Mouse (Mus musculus): Measurements from ENCODE around the gene AA986860. TPM values are rescaled to one million over a fixed set of nuclear protein-coding genes. Genes with fewer than 3 reads are reported as not detected.

The AA986860 gene
- polyA plus RNA-seq, 1 experiment: 0.54 TPM

GRCm38 (mm10) chr1:130710283-130711080 is 21.3 kb upstream of the AA986860 start:
- no peak for TF ChIP-seq POLR2A (IDR thresholded peaks at IDR 0.05; ENCODE audit: control insufficient read depth, extremely low read depth, insufficient read depth, low read length, poor library complexity)
- TF ChIP-seq CTCF (IDR thresholded peaks at IDR 0.05; ENCODE audit: borderline replicate concordance, control insufficient read depth, extremely low read depth, insufficient read depth, low read length, poor library complexity): no peak
- H3K36me3 ChIP-seq (ENCODE audit: control insufficient read depth, insufficient read depth, low read length): no peaks in the 10 kb centered on the region
- no peak for DNase-seq
- no peak overlapping the region for H3K4me3 ChIP-seq (ENCODE audit: control insufficient read depth, insufficient read depth, low read length)
- no peak overlapping the region for H3K27ac ChIP-seq (ENCODE audit: control insufficient read depth, insufficient read depth, low read length)
- no peaks in the 10 kb centered on the region for H3K27me3 ChIP-seq (ENCODE audit: control insufficient read depth, insufficient read depth, low read length)
- WGBS: 97% methylated on average over 22 of the region's 22 CpGs
- 0 out of 2 replicates have a peak, but pooled peaks cover 3% of the 10 kb centered on the region for H3K4me1 ChIP-seq (replicated peaks; ENCODE audit: control insufficient read depth, insufficient read depth, low read length)

- WGBS: 96% methylated on average over 4 of the region's 4 CpGs
These were observed 17.7 kb upstream of the AA986860 start for GRCm38 (mm10) chr1:130714046-130714445.

GRCm38 (mm10) chr1:130715561-130716217 is 16.1 kb upstream of the AA986860 start, which contains the start of gene Gm29427:
Gene Gm29427, minus strand, starts transcription at chr1:130715799.
- Histone ChIP-seq H3K27me3 (ENCODE audit: control insufficient read depth, insufficient read depth, low read length) (no peaks in the 10 kb centered on the region), H3K4me3 (ENCODE audit: control insufficient read depth, insufficient read depth, low read length) (peak within 1 kb of the TSS; percentile 93), H3K4me1 (replicated peaks; ENCODE audit: control insufficient read depth, insufficient read depth, low read length) (peaks cover 14% of the 10 kb centered on the region), H3K36me3 (ENCODE audit: control insufficient read depth, insufficient read depth, low read length) (no peaks in the 10 kb centered on the region), H3K27ac (ENCODE audit: control insufficient read depth, insufficient read depth, low read length) (peak within 1 kb of the TSS; percentile 66)
- peak; percentile 98 for DNase-seq
- TF ChIP-seq POLR2A (IDR thresholded peaks at IDR 0.05; ENCODE audit: control insufficient read depth, extremely low read depth, insufficient read depth, low read length, poor library complexity) (peak; percentile 46; the same call in 1 of the 2 replicates), CTCF (IDR thresholded peaks at IDR 0.05; ENCODE audit: borderline replicate concordance, control insufficient read depth, extremely low read depth, insufficient read depth, low read length, poor library complexity) (0 out of 2 replicates have a peak, but pooled peaks have one; percentile 61)
- 1% methylated on average over 38 of the region's 38 CpGs for WGBS

More at GRCm38 (mm10) chr1:130714046-130714445, 17.7 kb upstream of the AA986860 start:
- H3K27me3 ChIP-seq (ENCODE audit: control insufficient read depth, insufficient read depth, low read length): no peaks in the 10 kb centered on the region
- no peak overlapping the region for H3K4me3 ChIP-seq (ENCODE audit: control insufficient read depth, insufficient read depth, low read length)
- H3K27ac ChIP-seq (ENCODE audit: control insufficient read depth, insufficient read depth, low read length): no peak overlapping the region
- TF ChIP-seq CTCF (IDR thresholded peaks at IDR 0.05; ENCODE audit: borderline replicate concordance, control insufficient read depth, extremely low read depth, insufficient read depth, low read length, poor library complexity) (no peak), POLR2A (IDR thresholded peaks at IDR 0.05; ENCODE audit: control insufficient read depth, extremely low read depth, insufficient read depth, low read length, poor library complexity) (no peak)
- no peaks in the 10 kb centered on the region for H3K36me3 ChIP-seq (ENCODE audit: control insufficient read depth, insufficient read depth, low read length)
- no peak for DNase-seq
- H3K4me1 ChIP-seq (replicated peaks; ENCODE audit: control insufficient read depth, insufficient read depth, low read length): peaks cover 14% of the 10 kb centered on the region

- no peaks in the 10 kb centered on the region for H3K27me3 ChIP-seq (ENCODE audit: control insufficient read depth, insufficient read depth, low read length)
- WGBS: 0% methylated on average over 3 of the region's 3 CpGs
- H3K27ac ChIP-seq (ENCODE audit: control insufficient read depth, insufficient read depth, low read length): peak overlapping the region; percentile 66
- H3K4me1 ChIP-seq (replicated peaks; ENCODE audit: control insufficient read depth, insufficient read depth, low read length): peaks cover 14% of the 10 kb centered on the region
- no peaks in the 10 kb centered on the region for H3K36me3 ChIP-seq (ENCODE audit: control insufficient read depth, insufficient read depth, low read length)
- TF ChIP-seq CTCF (IDR thresholded peaks at IDR 0.05; ENCODE audit: borderline replicate concordance, control insufficient read depth, extremely low read depth, insufficient read depth, low read length, poor library complexity): no peak
- no peak for TF ChIP-seq POLR2A (IDR thresholded peaks at IDR 0.05; ENCODE audit: control insufficient read depth, extremely low read depth, insufficient read depth, low read length, poor library complexity)
- DNase-seq: no peak
- H3K4me3 ChIP-seq (ENCODE audit: control insufficient read depth, insufficient read depth, low read length): peak overlapping the region; percentile 93
These were observed 15.6 kb upstream of the AA986860 start for GRCm38 (mm10) chr1:130716218-130716512.

- Histone ChIP-seq H3K4me3 (ENCODE audit: control insufficient read depth, insufficient read depth, low read length) (peak overlapping the region; percentile 93), H3K4me1 (replicated peaks; ENCODE audit: control insufficient read depth, insufficient read depth, low read length) (peaks cover 14% of the 10 kb centered on the region), H3K27me3 (ENCODE audit: control insufficient read depth, insufficient read depth, low read length) (no peaks in the 10 kb centered on the region), H3K27ac (ENCODE audit: control insufficient read depth, insufficient read depth, low read length) (peak overlapping the region; percentile 66), H3K36me3 (ENCODE audit: control insufficient read depth, insufficient read depth, low read length) (no peaks in the 10 kb centered on the region)
- DNase-seq: peak; percentile 32
- under 1% methylated on average over 42 of the region's 42 CpGs for WGBS
- no peak for TF ChIP-seq CTCF (IDR thresholded peaks at IDR 0.05; ENCODE audit: borderline replicate concordance, control insufficient read depth, extremely low read depth, insufficient read depth, low read length, poor library complexity)
- no peak for TF ChIP-seq POLR2A (IDR thresholded peaks at IDR 0.05; ENCODE audit: control insufficient read depth, extremely low read depth, insufficient read depth, low read length, poor library complexity)
These were observed 15.1 kb upstream of the AA986860 start for GRCm38 (mm10) chr1:130716513-130717290.

- peak within 1 kb of the TSS; percentile 66 for H3K27ac ChIP-seq (ENCODE audit: control insufficient read depth, insufficient read depth, low read length)
- DNase-seq: peak; percentile 86
- no peaks in the 10 kb centered on the region for H3K27me3 ChIP-seq (ENCODE audit: control insufficient read depth, insufficient read depth, low read length)
- TF ChIP-seq POLR2A (IDR thresholded peaks at IDR 0.05; ENCODE audit: control insufficient read depth, extremely low read depth, insufficient read depth, low read length, poor library complexity) (peak; percentile 61), CTCF (IDR thresholded peaks at IDR 0.05; ENCODE audit: borderline replicate concordance, control insufficient read depth, extremely low read depth, insufficient read depth, low read length, poor library complexity) (no peak)
- peaks cover 14% of the 10 kb centered on the region for H3K4me1 ChIP-seq (replicated peaks; ENCODE audit: control insufficient read depth, insufficient read depth, low read length)
- no peaks in the 10 kb centered on the region for H3K36me3 ChIP-seq (ENCODE audit: control insufficient read depth, insufficient read depth, low read length)
- under 1% methylated on average over 54 of the region's 54 CpGs for WGBS
- peak within 1 kb of the TSS; percentile 93 for H3K4me3 ChIP-seq (ENCODE audit: control insufficient read depth, insufficient read depth, low read length)
These were observed 14.4 kb upstream of the AA986860 start, which contains the start of gene Yod1 for GRCm38 (mm10) chr1:130717291-130717871. Gene Yod1, plus strand, starts transcription at chr1:130717327.
